In the genomic region with DNA sequence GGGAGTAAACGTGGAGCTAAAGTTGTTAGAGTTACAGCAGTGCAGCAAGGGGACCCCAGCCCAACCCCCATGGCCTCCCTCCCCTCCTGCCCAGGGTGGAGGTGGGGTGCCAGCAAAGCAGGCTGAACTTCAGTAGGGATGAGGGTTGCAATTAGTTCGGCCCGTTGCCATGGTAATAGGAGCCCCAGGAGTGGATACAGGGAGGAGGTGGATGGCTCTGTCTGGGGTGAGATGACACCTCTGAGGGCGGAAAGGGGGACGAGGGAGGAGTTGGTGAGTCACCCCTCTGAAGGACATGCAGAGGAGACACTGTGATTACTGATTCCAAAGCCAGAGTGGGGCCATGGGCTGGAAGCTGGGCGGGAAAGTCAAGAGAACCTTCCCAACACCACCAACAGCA, we compare ENCODE assay signal across 8 mouse cellular contexts. TPM values are rescaled to one million over a fixed set of nuclear protein-coding genes. Genes with fewer than 3 reads are reported as not detected.
A peak's percentile ranks its signal among the peaks of the same experiment; 100 is the strongest.
DNase-seq lines count a peak whose midpoint lies in the region; ATAC-seq lines count a peak whose summit lies in the region.

No protein-coding gene starts in this region.

- peak overlapping the region; percentile 57; the same call in 1 of the 2 replicates for H3K27ac ChIP-seq in kidney, embryonic 16.5 days (ENCODE audit: low read length)
- H3K27ac ChIP-seq in hindbrain, embryonic 13.5 days, result no peak overlapping the region; the same call in 1 of the 2 replicates
- no peak overlapping the region for H3K27ac ChIP-seq in midbrain, embryonic 16.5 days (ENCODE audit: low read length)

- H3K4me2 ChIP-seq in kidney, embryonic 16.5 days (replicated peaks; ENCODE audit: low read depth, low read length), result peak overlapping the region; percentile 65
- H3K4me2 ChIP-seq in hindbrain, embryonic 13.5 days, result peak overlapping the region; percentile 55
- H3K4me2 ChIP-seq in midbrain, embryonic 16.5 days (ENCODE audit: low read length), result peak overlapping the region; percentile 35; the same call in 1 of the 2 replicates

- H3K27me3 ChIP-seq in kidney, embryonic 16.5 days (ENCODE audit: insufficient read depth, low read length), result no peaks in the 10 kb centered on the region
- peaks cover 4% of the 10 kb centered on the region; the same call in 1 of the 2 replicates for H3K27me3 ChIP-seq in hindbrain, embryonic 13.5 days
- no peaks in the 10 kb centered on the region for H3K27me3 ChIP-seq in midbrain, embryonic 16.5 days (ENCODE audit: control insufficient read depth, insufficient read depth, low read depth, low read length)

- peaks cover 16% of the 10 kb centered on the region for H3K4me1 ChIP-seq in kidney, embryonic 16.5 days (ENCODE audit: insufficient read depth, low read length)
- H3K4me1 ChIP-seq in hindbrain, embryonic 13.5 days (replicated peaks), result peaks cover 26% of the 10 kb centered on the region
- peaks cover 13% of the 10 kb centered on the region; the same call in 1 of the 2 replicates for H3K4me1 ChIP-seq in midbrain, embryonic 16.5 days (ENCODE audit: control insufficient read depth, insufficient read depth, low read length)

- intact Hi-C loops in gastrocnemius, postnatal 36 days (cut with DNase I), result no loop called here

- 19% methylated on average over 6 of the region's 6 CpGs for WGBS in kidney, embryonic 16.5 days
- 23% methylated on average over 6 of the region's 6 CpGs for WGBS in hindbrain, embryonic 13.5 days
- WGBS in midbrain, embryonic 16.5 days, result 21% methylated on average over 6 of the region's 6 CpGs

- peak; percentile 39; the same call in 1 of the 2 replicates for ATAC-seq in kidney, embryonic 16.5 days (ENCODE audit: low FRiP score, low TSS enrichment)
- no peak for ATAC-seq in hindbrain, embryonic 13.5 days (ENCODE audit: low FRiP score)
- peak; percentile 28; the same call in 1 of the 2 replicates for ATAC-seq in midbrain, embryonic 16.5 days
- no peak for ATAC-seq in megakaryocyte-erythroid progenitor cell, adult 5-6 weeks (replicated peaks; ENCODE audit: low FRiP score, low TSS enrichment, poor library complexity, severe bottlenecking)

- H3K36me3 ChIP-seq in kidney, embryonic 16.5 days (ENCODE audit: insufficient read depth, low read length), result peaks cover 39% of the 10 kb centered on the region
- H3K36me3 ChIP-seq in hindbrain, embryonic 13.5 days, result peaks cover 89% of the 10 kb centered on the region
- peaks cover 19% of the 10 kb centered on the region for H3K36me3 ChIP-seq in midbrain, embryonic 16.5 days (ENCODE audit: control insufficient read depth, insufficient read depth, low read length)

- H3K4me3 ChIP-seq in kidney, embryonic 16.5 days (ENCODE audit: low read length), result peak overlapping the region; percentile 53
- peak overlapping the region; percentile 27; the same call in 1 of the 2 replicates for H3K4me3 ChIP-seq in hindbrain, embryonic 13.5 days
- H3K4me3 ChIP-seq in midbrain, embryonic 16.5 days (ENCODE audit: low read depth, low read length), result no peak overlapping the region

- H3K9ac ChIP-seq in kidney, embryonic 16.5 days (replicated peaks; ENCODE audit: low read length), result peak overlapping the region; percentile 58
- H3K9ac ChIP-seq in hindbrain, embryonic 13.5 days, result peak overlapping the region; percentile 65; the same call in 1 of the 2 replicates
- H3K9ac ChIP-seq in midbrain, embryonic 16.5 days (ENCODE audit: low read depth, low read length), result no peak overlapping the region

- no peaks in the 10 kb centered on the region for H3K9me3 ChIP-seq in kidney, embryonic 16.5 days (ENCODE audit: low read length)
- no peaks in the 10 kb centered on the region for H3K9me3 ChIP-seq in hindbrain, embryonic 13.5 days
- H3K9me3 ChIP-seq in midbrain, embryonic 16.5 days (replicated peaks; ENCODE audit: control insufficient read depth, low read length, poor library complexity, severe bottlenecking), result no peaks in the 10 kb centered on the region

- no peak for DNase-seq in kidney, postnatal 10 days
- DNase-seq in adrenal gland, postnatal 36 days, result peak; percentile 76 to 80
- DNase-seq in left cerebral cortex, adult 18-20 months (ENCODE audit: low spot score in 2 of 2), result no peak
- DNase-seq in gastrocnemius, postnatal 36 days, result no peak

RNA-seq across cellular contexts. Expression of a gene that starts 26.1 kb away (rescaled TPM):
- polyA plus RNA-seq in kidney, embryonic 16.5 days (2015; fragmentation: Nextera tagmentation; extraction: Ambion mirVana), result 37.0 and 37.6 TPM in 2 replicates
- total RNA-seq in adrenal gland, postnatal 36 days (2021), result 10 to 100 TPM; 41.2 to 48.9 TPM
- 44.5 and 48.8 TPM in 2 replicates for polyA plus RNA-seq in hindbrain, embryonic 13.5 days (2015; fragmentation: Nextera tagmentation; extraction: Ambion mirVana)
- 48.1 and 51.7 TPM in 2 replicates for polyA plus RNA-seq in midbrain, embryonic 16.5 days (2015; fragmentation: Nextera tagmentation; extraction: Ambion mirVana)
- total RNA-seq in megakaryocyte-erythroid progenitor cell, adult 5-6 weeks (2014; fragmentation: Nextera tagmentation), result 3.7 and 5.3 TPM in 2 replicates
- total RNA-seq in megakaryocyte-erythroid progenitor cell, adult 5-6 weeks (2017), result 1.6 and 14.1 TPM in 2 replicates
- total RNA-seq in left cerebral cortex, adult 18-20 months (2021), result 10 to 100 TPM; 59.0 to 67.4 TPM
- total RNA-seq in gastrocnemius, postnatal 36 days (2021), result 10 to 100 TPM; 33.5 to 33.9 TPM

RNA-seq across cellular contexts. Expression of a gene that starts 35.9 kb away (rescaled TPM):
- polyA plus RNA-seq in kidney, embryonic 16.5 days (2015; fragmentation: Nextera tagmentation; extraction: Ambion mirVana), result 0.17 TPM in 1 of 2 replicates, not detected in the other
- not detected for total RNA-seq in adrenal gland, postnatal 36 days (2021)
- not detected in 2 replicates for polyA plus RNA-seq in hindbrain, embryonic 13.5 days (2015; fragmentation: Nextera tagmentation; extraction: Ambion mirVana)
- not detected in 2 replicates for polyA plus RNA-seq in midbrain, embryonic 16.5 days (2015; fragmentation: Nextera tagmentation; extraction: Ambion mirVana)
- not detected in 2 replicates for total RNA-seq in megakaryocyte-erythroid progenitor cell, adult 5-6 weeks (2014; fragmentation: Nextera tagmentation)
- total RNA-seq in megakaryocyte-erythroid progenitor cell, adult 5-6 weeks (2017), result not detected in 2 replicates
- not detected for total RNA-seq in left cerebral cortex, adult 18-20 months (2021)
- total RNA-seq in gastrocnemius, postnatal 36 days (2021), result not detected

RNA-seq across cellular contexts. Expression of a gene that starts 58.7 kb away (rescaled TPM):
- 217 and 219 TPM in 2 replicates for polyA plus RNA-seq in kidney, embryonic 16.5 days (2015; fragmentation: Nextera tagmentation; extraction: Ambion mirVana)
- 100 to 1,000 TPM; 173 to 185 TPM for total RNA-seq in adrenal gland, postnatal 36 days (2021)
- 142 and 143 TPM in 2 replicates for polyA plus RNA-seq in hindbrain, embryonic 13.5 days (2015; fragmentation: Nextera tagmentation; extraction: Ambion mirVana)
- 140 and 146 TPM in 2 replicates for polyA plus RNA-seq in midbrain, embryonic 16.5 days (2015; fragmentation: Nextera tagmentation; extraction: Ambion mirVana)
- total RNA-seq in megakaryocyte-erythroid progenitor cell, adult 5-6 weeks (2014; fragmentation: Nextera tagmentation), result 111 and 119 TPM in 2 replicates
- 177 and 182 TPM in 2 replicates for total RNA-seq in megakaryocyte-erythroid progenitor cell, adult 5-6 weeks (2017)
- 10 to 100 TPM; 90.0 to 95.3 TPM for total RNA-seq in left cerebral cortex, adult 18-20 months (2021)
- 10 to 100 TPM; 62.6 to 73.4 TPM for total RNA-seq in gastrocnemius, postnatal 36 days (2021)

RNA-seq across cellular contexts. Expression of a gene that starts 58.8 kb away (rescaled TPM):
- polyA plus RNA-seq in kidney, embryonic 16.5 days (2015; fragmentation: Nextera tagmentation; extraction: Ambion mirVana), result 100 and 111 TPM in 2 replicates
- 10 to 100 TPM; 68.9 to 97.6 TPM for total RNA-seq in adrenal gland, postnatal 36 days (2021)
- polyA plus RNA-seq in hindbrain, embryonic 13.5 days (2015; fragmentation: Nextera tagmentation; extraction: Ambion mirVana), result 158 and 163 TPM in 2 replicates
- 188 and 193 TPM in 2 replicates for polyA plus RNA-seq in midbrain, embryonic 16.5 days (2015; fragmentation: Nextera tagmentation; extraction: Ambion mirVana)
- 27.7 and 31.3 TPM in 2 replicates for total RNA-seq in megakaryocyte-erythroid progenitor cell, adult 5-6 weeks (2014; fragmentation: Nextera tagmentation)
- total RNA-seq in megakaryocyte-erythroid progenitor cell, adult 5-6 weeks (2017), result 24.1 and 28.7 TPM in 2 replicates
- total RNA-seq in left cerebral cortex, adult 18-20 months (2021), result 10 to 100 TPM; 67.8 to 72.0 TPM
- 10 to 100 TPM; 21.4 to 28.2 TPM for total RNA-seq in gastrocnemius, postnatal 36 days (2021)

Comparison
In these comparisons a context has a peak if more than half of its experiments do, and no peak if none do; other contexts are left out.
1. ATAC-seq: peak in kidney, embryonic 16.5 days (single experiment) and midbrain, embryonic 16.5 days (single experiment); none in hindbrain, embryonic 13.5 days (single experiment) and megakaryocyte-erythroid progenitor cell, adult 5-6 weeks (single experiment).
2. DNase-seq: peak in adrenal gland, postnatal 36 days (2 of 2); none in kidney, postnatal 10 days (single experiment), left cerebral cortex, adult 18-20 months (0 of 2) and gastrocnemius, postnatal 36 days (0 of 2).
3. Peak in every context shown above with its lines, with median percentiles within 50 percentile points of each other: H3K4me2 ChIP-seq.